ENCODE assay signal across 23 mouse cellular contexts in the genomic region with DNA sequence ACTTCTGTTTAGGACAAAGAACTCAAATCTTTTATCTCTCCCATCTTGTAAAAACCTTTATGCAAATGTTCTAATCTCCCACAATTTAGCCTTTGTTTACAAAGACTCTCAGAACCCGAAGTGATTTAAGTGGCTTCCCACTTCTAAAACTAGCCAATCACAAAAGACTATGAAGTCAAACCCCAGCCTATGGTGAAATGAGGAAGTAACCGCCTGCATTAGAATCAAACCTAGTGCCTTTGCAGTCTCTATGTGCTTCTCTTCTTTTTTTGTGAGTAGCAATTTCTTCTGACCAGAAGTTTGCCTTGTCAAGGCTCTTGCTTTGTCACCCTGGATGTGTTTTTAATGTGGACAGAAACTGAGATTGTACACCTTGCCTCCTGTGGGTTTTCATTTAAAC.
"Had no signal": no experiment of that assay in that cellular context is flagged by ENCODE, and none has a peak within 500 bp of the region (broad histone marks: within the 10 kb centered on the region; RNA-seq: fewer than 3 reads in every experiment).

No protein-coding gene starts in this region.

- ATAC-seq: liver, embryonic 12.5 days; midbrain, embryonic 13.5 days; midbrain, embryonic 16.5 days had no signal

- H3K27ac ChIP-seq: kidney, embryonic 15.5 days; limb, embryonic 12.5 days; limb, embryonic 15.5 days; liver, embryonic 12.5 days; liver, embryonic 15.5 days; lung, embryonic 15.5 days; midbrain, embryonic 10.5 days; midbrain, embryonic 13.5 days; neural tube, embryonic 13.5 days; stomach, postnatal 0 days had no signal

- DNase-seq: kidney, adult 8-10 months; kidney, postnatal 10 days; kidney, postnatal 36 days; left cerebral cortex, postnatal 4 days; lung, adult 18-20 months; lung, postnatal 10 days; lung, postnatal 4 days; thymus, adult 2 months; thymus, postnatal 14 days; thymus, postnatal 4 days had no signal

- H3K4me1 ChIP-seq: kidney, embryonic 15.5 days; limb, embryonic 15.5 days; liver, embryonic 12.5 days; liver, embryonic 15.5 days; lung, embryonic 15.5 days; megakaryocyte, embryonic 14.5 days; midbrain, embryonic 10.5 days; midbrain, embryonic 13.5 days; neural tube, embryonic 13.5 days had no signal

- H3K9ac ChIP-seq: kidney, embryonic 15.5 days; limb, embryonic 12.5 days; limb, embryonic 15.5 days; liver, embryonic 12.5 days; liver, embryonic 15.5 days; lung, embryonic 15.5 days; midbrain, embryonic 13.5 days; neural tube, embryonic 13.5 days had no signal

- H3K4me2 ChIP-seq: kidney, embryonic 15.5 days; limb, embryonic 12.5 days; limb, embryonic 15.5 days; liver, embryonic 12.5 days; liver, embryonic 15.5 days; lung, embryonic 15.5 days; midbrain, embryonic 13.5 days; neural tube, embryonic 13.5 days had no signal

- H3K36me3 ChIP-seq: kidney, embryonic 15.5 days; limb, embryonic 12.5 days; limb, embryonic 15.5 days; liver, embryonic 12.5 days; liver, embryonic 15.5 days; lung, embryonic 15.5 days; midbrain, embryonic 10.5 days; midbrain, embryonic 13.5 days; neural tube, embryonic 13.5 days had no signal

- H3K4me3 ChIP-seq: kidney, embryonic 15.5 days; limb, embryonic 12.5 days; limb, embryonic 15.5 days; liver, embryonic 12.5 days; liver, embryonic 15.5 days; lung, embryonic 15.5 days; megakaryocyte, embryonic 14.5 days; midbrain, embryonic 10.5 days; midbrain, embryonic 13.5 days; myocyte; neural tube, embryonic 13.5 days had no signal

- H3K9me3 ChIP-seq: kidney, embryonic 15.5 days; limb, embryonic 15.5 days; liver, embryonic 12.5 days; liver, embryonic 15.5 days; lung, embryonic 15.5 days; midbrain, embryonic 10.5 days; midbrain, embryonic 13.5 days; neural tube, embryonic 13.5 days had no signal

- H3K27me3 ChIP-seq: kidney, embryonic 15.5 days; limb, embryonic 12.5 days; limb, embryonic 15.5 days; liver, embryonic 12.5 days; liver, embryonic 15.5 days; lung, embryonic 15.5 days; midbrain, embryonic 13.5 days; neural tube, embryonic 13.5 days had no signal
